Mouse (Mus musculus) urinary bladder, postnatal 36 days (tissue): Measurements from ENCODE around the gene Slc39a2.
A peak's percentile ranks its signal among the peaks of the same experiment; 100 is the strongest.
"Not testable (repeated sequence)": the region's sequence is repeated elsewhere in the genome, so short reads cannot be mapped to it uniquely, and the experiment has no call there.

Experiments
- DNase-seq, 2 experiments: peaks; one replicate each; pipeline ENCODE4 v3.0.0; 2022; ENCODE audit warnings: low spot score in 2 of 2, mixed read lengths in 1 of 2

The Slc39a2 gene

DNA sequence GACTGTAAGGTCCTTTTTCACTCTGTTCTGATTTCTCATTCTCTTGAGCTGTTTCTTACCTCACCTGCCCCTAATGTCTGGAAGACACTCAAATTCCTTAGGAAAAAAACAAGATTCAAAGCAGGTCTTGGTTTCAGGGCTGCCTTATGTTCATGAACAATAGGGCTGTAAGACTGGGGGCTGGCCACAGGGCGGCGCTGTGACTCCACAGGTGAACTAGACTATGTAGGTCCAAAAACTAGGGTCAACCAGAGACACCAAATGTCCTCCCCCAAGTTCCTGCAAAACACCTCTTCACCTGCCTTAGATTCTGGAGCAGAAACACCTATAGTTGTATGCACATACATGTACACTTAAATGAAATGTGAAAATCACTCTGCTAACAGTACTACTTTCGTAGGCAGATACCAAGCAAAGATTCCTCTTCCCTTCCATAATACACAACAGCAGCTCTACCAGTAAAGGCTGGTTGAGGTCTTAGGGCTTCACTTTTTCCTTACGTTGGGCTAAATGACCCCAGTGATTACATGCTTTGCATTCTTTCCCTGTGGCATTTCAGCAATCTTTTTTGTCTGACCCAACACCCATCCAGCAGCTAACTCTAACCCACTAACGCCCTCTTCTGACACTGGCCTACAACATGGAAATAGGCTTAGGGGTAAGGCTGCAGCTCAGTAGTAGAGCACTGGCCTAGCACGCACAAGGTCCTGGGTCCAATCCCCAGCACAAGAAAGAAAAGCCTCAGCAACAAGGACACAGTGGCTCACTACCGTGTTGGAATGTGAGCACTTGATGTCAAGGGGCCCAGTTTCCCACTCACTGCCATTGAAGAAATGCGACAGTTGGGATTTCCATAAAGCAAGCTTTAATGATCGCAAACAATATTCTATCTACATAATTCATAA lies 10.4 kb downstream of the Slc39a2 start:
- peak; percentile 77 to 78 for DNase-seq

DNA sequence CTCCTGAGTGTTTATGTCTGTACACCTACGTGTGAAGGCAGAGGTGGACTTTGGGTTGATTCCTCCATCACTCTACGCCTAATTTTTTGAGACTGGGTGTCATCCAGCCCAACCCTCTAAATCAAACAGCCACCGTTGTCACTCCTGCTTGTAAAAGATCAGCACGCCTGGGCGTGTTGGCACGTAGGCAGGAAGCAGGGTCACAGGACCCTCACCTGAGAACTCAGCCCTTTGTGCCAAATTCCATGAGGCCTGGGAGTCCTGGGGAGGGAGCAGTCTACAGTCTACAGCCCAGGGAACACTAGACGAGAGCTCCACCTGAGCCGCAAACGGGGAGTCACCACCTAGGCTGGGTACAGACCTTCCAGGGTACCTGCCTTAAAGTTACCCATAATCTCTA lies 11.1 kb downstream of the Slc39a2 start:
- no peak for DNase-seq

DNA sequence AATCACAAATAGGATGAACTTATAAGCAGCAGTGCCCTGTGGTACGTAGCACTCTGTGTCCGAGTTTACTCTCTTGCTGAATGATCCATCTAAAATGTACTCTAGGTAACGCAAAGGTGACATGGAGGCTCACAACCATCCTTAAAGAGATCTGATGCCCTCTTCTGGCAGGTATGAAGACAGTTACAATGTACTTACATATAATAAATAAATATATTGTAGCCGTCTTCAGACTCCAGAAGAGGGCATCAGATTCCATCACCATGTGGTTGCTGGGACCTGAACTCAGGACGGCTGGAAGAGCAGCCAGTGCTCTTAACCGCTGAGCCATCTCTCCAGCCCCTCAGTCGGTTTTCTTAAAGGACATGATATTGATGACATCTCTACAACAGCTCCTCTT lies 12.0 kb downstream of the Slc39a2 start:
- DNase-seq = no peak

DNA sequence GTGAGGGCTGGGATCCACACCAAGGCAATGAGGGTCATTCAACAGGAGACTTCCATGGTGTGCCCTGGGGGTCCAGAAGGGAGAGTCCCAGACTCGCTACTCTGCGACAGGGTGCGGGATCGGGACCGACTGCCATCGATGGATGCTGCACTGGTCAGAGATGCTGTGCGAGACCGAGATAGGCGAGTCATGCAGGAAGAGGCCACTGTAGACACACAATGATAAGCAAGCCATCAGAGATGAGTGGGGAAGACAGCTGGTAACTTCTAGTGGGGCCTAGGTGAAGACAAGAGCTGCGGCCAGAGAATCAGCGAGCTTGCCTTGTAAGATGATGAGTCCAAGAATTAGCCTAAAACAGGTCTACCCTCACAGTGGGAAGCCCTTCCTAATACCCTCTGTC lies 13.4 kb downstream of the Slc39a2 start:
- no peak for DNase-seq

DNA sequence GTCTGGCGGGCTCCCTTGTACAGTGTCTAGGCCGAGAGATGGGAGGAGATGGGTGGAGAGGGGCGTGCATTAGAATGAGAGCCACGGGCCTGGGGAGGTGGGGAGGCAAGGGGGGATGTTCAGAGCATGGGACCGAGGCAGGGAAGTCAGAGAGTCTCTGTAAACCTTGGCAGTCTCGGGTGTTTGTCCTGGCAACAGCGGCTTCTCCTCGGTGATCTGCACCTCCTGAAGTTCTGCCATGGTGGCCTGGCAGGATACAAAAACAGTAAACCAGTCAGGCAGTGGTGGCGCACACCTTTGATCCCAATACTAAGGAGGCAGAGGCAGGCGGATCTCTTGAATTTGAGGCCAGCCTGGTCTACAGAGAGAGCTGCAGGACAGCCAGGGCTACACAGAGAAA lies 18.6 kb downstream of the Slc39a2 start:
- DNase-seq = no peak

DNA sequence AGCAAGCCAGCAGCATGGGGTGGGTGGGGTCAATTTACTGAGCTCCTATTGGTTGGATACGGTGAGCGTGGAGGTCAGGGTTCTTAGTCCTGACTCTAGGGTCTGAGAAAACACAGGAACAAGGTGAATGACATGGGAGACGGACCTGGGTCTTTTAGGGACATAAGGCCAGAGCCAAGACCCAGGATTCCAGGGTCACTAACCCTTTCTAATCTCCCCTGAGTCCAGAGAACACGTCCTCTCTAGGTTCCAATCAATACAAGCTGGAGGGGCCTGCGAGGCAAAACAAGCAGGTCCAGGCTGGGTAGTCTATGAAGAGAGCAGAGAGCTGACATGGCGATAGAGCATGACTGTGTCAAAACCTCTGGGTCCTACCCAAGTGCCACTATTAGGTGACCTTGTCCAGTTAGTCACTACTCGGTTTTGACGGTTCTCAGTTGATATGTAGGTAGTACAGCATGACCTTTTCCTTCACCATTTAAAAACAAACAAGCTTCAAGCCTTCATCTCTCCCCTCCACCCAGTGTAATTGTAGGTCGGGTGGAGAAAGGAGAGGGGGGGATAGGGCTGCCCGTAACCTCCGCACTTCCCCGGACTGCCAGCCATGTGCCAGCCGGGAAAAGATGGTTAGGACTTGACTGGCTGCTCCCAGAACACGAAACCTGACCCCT lies 19.8 kb downstream of the Slc39a2 start:
- no peak for DNase-seq

DNA sequence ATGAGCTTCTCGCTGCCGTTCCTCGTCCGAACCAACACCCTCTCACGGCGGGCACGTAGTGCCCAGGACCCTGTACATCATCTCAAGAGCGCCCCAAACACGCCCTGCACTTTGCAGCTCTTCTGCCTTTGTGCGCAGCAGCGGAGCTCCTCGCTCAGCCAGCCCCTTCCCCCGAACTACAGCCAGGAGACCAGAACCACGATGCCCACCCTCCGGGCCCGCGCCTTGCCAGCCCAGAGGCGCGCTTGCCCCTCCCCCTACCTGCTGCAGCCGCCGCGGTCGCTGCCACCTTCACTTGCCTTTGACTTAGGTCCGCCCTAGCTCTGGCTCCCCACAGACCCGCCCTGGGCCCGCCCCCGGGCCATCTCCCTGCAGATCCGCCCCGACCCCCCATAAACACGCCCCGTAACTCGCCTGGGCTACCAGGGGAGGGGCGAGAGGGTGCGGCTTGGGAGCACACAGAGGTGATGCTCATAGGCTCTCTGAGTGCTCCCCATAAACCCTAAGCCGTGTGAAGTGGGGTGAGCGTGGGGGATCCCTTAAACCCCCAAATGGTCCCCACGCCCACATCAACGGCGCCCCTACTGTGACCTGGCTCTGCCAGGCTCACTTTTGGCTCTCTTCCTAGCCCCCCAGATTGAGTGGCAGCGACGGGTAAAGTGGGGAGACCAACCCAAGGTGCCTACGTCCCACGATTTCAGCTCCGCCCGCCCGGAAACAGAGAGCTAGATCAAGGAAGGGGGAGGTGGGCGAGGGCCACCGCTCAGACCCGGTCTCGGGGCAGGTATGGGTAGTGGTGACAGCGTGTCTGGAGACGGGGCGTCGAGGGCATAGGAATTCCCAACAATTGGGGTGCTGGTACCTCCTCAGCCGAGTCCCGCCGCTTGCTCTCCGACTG lies 20.6 kb downstream of the Slc39a2 start:
- peak; percentile 86 to 92 for DNase-seq

DNA sequence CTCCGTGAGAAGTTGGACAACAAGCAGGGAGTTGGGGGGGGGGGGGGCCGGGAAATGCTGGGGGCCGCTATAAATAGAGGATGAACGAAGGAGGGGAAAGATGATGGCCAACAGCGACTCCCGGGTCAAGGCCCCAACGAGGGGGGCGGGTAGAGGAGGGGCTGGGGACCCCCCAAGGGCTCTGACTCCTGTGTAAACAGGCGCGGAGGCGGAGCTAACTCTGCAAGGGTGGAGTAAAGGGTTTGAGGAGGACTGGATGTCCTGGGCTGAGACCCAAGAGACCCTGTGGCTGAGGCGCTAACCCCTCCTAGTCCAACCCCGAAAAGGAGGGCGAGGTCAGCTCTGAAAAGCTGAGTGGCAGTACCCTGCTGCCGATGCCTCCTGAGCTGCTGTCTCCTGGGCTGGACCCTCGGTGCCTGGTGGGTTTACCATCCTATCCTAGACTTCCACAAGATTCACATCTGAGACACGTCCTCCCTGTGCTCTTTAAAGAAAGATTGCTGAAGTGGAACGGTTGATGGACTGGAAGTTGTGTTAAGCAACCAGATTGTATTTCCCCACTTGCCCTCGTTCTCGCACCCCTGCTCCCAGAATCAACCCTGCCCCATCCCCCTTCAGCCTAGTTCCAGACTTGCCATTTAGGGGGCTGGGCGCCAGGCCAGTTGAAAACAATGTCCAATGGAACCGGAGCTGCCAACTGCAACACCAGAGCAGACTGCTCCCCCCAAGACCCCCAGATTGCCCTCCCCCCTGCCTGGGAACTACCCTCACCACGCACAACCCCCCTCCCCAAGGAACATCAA lies 21.5 kb downstream of the Slc39a2 start, which contains the start of gene Ndrg2:
Gene Ndrg2 (minus strand): TSS at position 199 of the 803 bp plus-strand sequence.
- peak; percentile 73 to 86 for DNase-seq

DNA sequence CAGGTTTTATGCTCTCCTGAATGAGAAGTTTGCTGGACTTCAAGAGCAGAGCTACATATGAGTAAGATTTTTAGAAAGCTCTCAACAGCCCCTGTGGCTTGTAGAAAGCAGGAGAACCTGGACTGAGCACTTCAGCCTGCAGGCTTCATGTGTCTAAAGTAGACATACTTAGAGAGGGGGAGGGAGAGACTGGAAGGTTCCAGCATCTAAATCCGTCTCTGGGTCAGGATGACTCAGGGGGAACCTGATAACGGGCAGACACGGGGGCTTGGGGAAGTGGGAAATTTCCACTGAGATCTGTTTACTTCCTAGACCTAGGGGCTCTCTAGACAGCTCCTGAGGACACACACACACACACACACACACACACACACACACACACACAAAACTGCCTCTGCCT lies 22.3 kb downstream of the Slc39a2 start:
- DNase-seq = no peak

DNA sequence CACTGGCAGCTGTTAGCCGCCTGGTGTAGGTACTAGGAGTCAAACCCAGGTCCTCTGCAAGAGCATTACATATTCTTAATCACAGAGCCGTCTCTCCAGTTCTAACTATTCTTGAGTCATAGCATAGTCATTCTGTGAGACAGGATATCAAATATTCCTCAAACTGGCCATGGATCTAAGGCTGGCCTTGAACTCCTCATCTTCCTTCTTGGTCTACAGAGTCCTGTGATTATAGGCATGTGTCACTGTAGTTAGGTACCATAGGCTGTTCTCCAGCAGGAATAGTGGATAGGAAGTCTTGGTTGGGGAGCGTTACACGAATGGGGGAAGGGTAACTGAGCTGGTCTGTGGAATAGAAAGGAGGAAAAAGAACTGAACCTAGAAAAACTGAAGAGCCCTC lies 23.9 kb downstream of the Slc39a2 start:
- no peak for DNase-seq

DNA sequence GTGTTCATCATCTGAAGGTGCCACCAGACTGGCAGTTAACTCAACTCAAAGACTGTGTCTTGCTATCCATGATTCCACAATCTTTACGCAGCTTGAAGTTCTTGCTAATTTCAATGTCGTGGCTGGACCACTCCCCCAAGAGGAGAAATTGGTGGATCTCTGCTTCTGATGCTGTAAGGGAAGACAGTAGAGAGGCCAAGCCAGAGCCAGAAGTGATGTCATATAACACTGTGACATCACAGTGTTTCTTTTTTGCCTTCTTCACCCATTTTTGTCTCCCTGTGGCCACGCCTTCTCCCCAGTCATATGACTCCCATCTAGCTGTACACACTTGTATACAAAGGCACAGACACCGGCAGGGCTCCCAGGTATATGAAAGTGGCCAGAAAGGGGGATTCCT lies 25.4 kb downstream of the Slc39a2 start, which contains the start of gene Tppp2:
Gene Tppp2 (plus strand): TSS at position 301 of the 400 bp plus-strand sequence.
- no peak for DNase-seq

DNA sequence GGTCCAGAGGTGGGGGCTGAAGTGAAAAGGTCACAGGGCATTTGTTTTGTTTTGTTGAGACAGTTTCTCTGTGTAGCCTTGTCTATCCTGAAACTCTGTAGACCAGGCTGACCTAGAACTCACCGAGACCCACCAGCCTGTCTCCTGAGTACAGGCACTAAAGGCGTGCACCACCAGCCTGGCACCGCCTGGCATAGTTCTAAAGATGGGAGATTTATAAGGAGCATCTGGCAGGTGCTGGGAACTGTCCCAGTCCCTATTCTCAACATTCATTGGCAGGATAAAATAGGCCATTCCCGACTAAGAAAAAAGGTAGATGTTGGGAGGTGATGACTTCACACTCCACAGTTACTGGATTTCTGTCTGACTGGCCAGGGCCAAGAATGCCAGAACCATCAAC lies 26.3 kb downstream of the Slc39a2 start:
- no peak for DNase-seq

DNA sequence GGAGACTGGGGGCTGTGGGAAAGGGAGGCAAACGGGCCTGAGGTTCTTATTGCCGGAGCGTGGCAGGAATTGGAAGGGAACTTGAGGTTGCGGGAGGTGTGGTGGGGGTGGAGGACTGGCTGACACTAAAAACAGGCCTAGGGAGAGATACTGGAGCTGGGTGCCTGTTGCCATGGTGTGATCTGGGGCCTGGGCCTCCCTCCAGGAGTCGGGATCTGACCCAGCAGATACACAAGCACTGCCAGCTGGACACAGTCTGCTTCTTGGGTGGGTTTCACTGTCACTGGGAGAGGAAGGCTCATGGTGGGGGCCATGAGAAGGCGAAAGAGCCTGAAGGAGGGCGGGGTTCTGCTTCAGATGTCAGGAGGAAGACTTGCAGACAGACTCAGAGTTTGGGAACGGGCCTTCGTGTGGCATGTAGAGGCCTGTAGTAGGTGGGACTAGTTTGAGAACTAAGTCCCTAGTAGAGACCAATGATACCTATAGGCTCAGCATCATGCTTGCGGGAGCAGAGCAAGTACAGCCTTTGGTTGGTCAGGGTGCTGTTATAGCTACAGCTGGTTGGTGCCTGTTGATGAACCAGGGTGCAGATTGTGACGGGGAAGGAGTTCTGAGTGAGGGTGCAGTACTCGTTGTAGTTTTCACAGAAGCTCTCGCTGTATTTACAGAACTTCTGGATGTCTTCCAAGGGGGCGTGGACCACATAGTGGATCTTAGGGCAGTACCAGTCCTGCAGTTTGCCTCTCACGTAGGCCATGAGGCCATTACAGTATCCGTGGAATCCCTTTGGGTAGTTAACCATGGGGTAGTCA lies 29.3 kb downstream of the Slc39a2 start:
- peak; percentile 47 to 60 for DNase-seq

DNA sequence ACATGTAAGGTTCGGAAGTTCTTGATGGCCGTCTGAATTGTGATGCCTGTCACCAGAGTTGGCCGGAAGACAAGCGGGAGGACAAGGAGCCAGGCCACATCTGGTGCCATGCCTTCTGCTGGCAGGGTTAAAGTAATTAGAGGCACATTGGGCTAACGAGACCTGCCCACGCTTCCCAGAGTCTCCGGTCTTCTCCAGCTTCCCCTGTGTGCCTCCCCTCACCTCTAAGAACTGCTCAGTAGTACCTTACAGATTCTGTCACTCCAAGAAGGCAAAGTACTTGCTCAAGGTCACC lies 29.8 kb downstream of the Slc39a2 start, which contains the start of gene Rnase13:
Gene Rnase13 (minus strand): TSS at position 203 of the 295 bp plus-strand sequence.
- DNase-seq = no peak

DNA sequence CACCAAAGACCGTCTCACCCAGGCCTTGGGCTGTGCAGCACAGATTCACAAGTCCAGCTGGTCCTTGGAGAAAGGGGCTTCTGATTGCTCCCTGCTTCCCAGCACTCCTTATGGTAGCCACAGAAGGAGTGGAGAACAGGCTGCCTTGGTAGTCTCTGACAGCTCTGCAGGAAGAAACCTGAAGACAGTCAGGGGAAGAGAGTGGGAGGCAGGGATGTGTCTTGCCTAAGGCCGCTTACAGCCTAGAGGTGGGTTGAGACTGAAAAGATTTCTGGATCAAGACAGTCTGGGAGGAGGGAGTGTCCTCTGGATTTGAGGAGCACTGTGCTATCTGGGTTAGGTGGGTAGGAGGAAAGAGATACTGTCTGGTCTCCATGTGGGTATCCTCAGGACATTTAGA lies 30.2 kb downstream of the Slc39a2 start:
- DNase-seq = no peak

DNA sequence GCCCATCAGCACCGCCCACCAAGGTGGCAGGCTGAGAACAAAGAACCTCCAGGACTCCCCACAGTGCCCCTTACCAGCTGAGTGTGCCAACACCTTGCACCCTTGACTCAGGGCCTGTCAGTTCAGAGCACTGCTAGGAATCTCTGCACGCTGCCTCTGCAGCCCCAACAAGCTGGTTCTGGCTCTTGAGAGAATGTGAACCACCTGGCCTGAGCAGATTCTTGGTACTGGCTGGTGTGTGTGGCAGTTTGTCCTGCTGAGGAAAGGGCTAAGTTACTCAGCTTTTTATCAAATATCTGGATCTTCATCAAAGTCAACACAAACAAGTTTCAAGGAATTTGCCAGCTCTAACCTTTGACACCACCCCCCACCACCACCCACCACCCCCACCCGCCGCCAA lies 30.8 kb downstream of the Slc39a2 start:
- DNase-seq = peak; percentile 46 to 50

DNA sequence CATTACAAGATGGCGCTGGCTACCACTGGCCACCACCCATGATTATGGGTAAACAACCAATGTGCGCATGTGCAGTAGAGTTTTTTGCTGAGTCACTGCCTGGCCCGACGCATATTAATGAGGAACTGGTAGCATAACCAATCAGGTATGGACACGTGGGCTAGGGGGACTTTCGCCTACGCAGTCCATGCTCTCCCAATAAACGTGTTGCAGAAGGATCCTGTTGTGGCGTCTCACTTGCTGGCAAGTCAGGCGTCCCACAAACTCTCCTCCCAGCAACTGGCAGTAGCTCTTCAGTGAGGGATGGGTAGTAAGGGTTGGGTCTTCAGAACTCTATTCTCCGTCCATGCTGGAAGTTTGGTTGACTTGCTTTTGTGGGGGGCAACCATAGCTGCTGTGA lies 34.2 kb downstream of the Slc39a2 start:
- DNase-seq = not testable (repeated sequence)

DNA sequence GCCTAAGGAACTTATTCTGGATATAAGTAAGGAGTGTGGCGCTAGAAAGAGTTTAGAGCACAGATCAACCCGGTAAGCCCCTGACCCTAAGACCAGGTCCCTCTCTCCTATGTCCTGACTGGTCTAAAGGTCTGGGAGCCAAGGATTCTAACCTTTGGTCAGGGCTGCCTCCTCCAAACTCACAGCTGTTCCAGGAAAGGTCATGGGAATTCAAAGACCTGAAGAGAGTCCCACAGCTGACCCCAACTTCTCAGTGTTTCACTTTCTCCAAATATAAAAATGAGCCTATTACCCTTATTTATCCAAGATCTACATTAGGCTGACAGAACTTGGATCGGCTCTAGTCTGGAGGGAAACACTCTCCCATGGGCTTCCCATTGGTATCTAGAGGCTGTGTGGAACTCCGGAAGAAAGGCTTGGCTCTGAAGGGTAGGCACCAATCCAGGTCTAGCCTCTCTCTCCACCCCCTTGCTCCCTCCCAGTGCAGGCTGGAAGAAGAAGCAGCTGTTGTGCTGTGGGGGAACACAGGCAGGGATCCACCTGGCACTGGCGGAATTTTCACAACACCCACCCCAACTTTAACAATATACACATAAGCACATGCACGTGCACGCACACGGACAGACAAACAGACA lies 36.7 kb downstream of the Slc39a2 start:
- peak in 1 of 2 experiments; percentile 71 for DNase-seq

DNA sequence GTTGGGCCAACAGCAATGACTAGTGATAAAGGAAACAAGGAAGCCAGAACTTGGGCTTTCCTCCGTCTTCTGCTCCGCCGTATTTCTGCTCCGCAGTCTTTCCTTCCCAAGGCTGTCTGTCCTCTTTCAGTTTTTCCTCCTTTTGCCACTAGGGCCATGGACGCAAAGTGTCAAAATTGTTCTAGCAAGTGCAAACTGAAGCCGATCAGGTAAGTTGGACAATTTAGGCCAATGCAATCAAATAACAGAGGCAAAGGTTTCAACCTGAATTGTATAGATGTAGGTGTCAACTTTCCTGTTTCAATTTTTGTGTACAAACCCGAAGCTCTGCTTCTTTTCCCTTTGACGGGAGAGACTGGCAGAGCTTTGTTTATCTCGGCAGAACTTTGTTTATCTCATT lies 37.3 kb downstream of the Slc39a2 start:
- no peak for DNase-seq

DNA sequence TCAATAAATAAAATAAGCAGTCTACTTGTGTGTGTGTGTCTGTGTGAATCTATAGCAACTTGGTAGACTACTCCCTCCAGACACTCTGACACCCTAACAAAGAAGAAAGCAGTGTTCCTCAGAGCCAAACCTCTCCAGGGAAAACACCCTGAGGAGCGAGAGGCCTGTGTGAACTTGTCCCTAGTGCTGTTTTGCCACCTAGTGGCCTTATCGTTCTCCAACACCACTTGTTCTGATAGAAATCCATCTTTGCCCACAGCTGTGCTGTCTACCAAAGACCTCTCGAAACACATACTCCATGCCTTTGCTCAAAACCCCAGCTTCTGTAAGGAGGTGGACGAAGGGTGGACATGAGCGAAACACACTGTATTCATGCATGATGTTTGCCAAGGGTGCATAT lies 38.1 kb downstream of the Slc39a2 start:
- DNase-seq = peak; percentile 61 to 74
